Mouse (Mus musculus) liver, adult 2 months (tissue): ENCODE results near the gene Apmap.

Experiments
- CTCF ChIP-seq: fragments of 200-500 bp; IDR thresholded peaks from 2 replicates; pipeline ENCODE4 v1.5.1; 2011; ENCODE audit warnings: low read depth, low read length, control low read depth
- POLR2A ChIP-seq: fragments of 200-500 bp; IDR thresholded peaks from 2 replicates; pipeline ENCODE4 v1.6.1; 2011; ENCODE audit warnings: low read length, control low read depth; ENCODE audit not compliant: insufficient read depth; ENCODE audit errors: extremely low read depth

- TF ChIP-seq POLR2A (no peak), CTCF (no peak)
Observed at GRCm38 (mm10) chr2:150645225-150645624, 36.9 kb upstream of the Apmap start.
